Comparison of ENCODE assay signal across 13 mouse cellular contexts in genomic region chr2:24806143-24806542, GRCm38 (mm10). TPM values are rescaled to one million over a fixed set of nuclear protein-coding genes. Genes with fewer than 3 reads are reported as not detected.
DNase-seq lines count a peak whose midpoint lies in the region; ATAC-seq and TF ChIP-seq lines count a peak whose summit lies in the region.
"Had no signal": no experiment of that assay in that cellular context is flagged by ENCODE, and none has a peak within 500 bp of the region (broad histone marks: within the 10 kb centered on the region; RNA-seq: fewer than 3 reads in every experiment).

No protein-coding gene starts in this region.

- peak overlapping the region; percentile 67 for H3K27ac ChIP-seq in gastrocnemius, adult 2 months
- H3K27ac ChIP-seq in kidney, adult 2 months (ENCODE audit: insufficient read depth, low read depth, low read length), result no peak overlapping the region
- H3K27ac ChIP-seq: embryonic facial prominence, embryonic 12.5 days; midbrain, embryonic 13.5 days had no signal

- TF ChIP-seq CTCF in gastrocnemius, adult 2 months (IDR thresholded peaks at IDR 0.05), result no peak
- TF ChIP-seq CTCF in kidney, adult 2 months (conservative IDR thresholded peaks at IDR 0.05; ENCODE audit: insufficient read depth, insufficient read length, low read depth, low read length), result no peak

- no peak for TF ChIP-seq POLR2A in kidney, adult 2 months (IDR thresholded peaks at IDR 0.05; ENCODE audit: low read depth, low read length)

- 86% methylated on average over 6 of the region's 6 CpGs for WGBS in kidney, adult 2 months

- intact Hi-C loops in gastrocnemius, adult 2 months (cut with DNase I), result no loop called here
- intact Hi-C loops in heart, postnatal 36 days (cut with DNase I), result no loop called here

- no peak overlapping the region for H3K4me3 ChIP-seq in gastrocnemius, adult 2 months
- H3K4me3 ChIP-seq in kidney, adult 2 months (ENCODE audit: insufficient read depth, low read depth, low read length), result no peak overlapping the region
- H3K4me3 ChIP-seq: embryonic facial prominence, embryonic 12.5 days; midbrain, embryonic 13.5 days had no signal

- no peaks in the 10 kb centered on the region for H3K27me3 ChIP-seq in kidney, adult 2 months (replicated peaks; ENCODE audit: control insufficient read depth, insufficient read depth, low read length)
- H3K27me3 ChIP-seq: embryonic facial prominence, embryonic 12.5 days; midbrain, embryonic 13.5 days had no signal

- H3K36me3 ChIP-seq in kidney, adult 2 months (ENCODE audit: control insufficient read depth, insufficient read depth, low read length), result peaks cover 8% of the 10 kb centered on the region

- peak; percentile 55 for DNase-seq in gastrocnemius, adult 18-20 months (ENCODE audit: low spot score)
- no peak for DNase-seq in gastrocnemius, postnatal 4 days (ENCODE audit: low spot score in 2 of 2)
- DNase-seq in cerebellum, adult 11 months, result peak; percentile 9
- DNase-seq in gastrocnemius, adult 2 months, result peak; percentile 69
- DNase-seq in heart, postnatal 36 days, result peak; percentile 21 to 31
- DNase-seq in kidney, adult 2 months, result no peak
- no peak for DNase-seq in urinary bladder, postnatal 4 days (ENCODE audit: low spot score in 2 of 2)
- DNase-seq: layer of hippocampus, adult 9-11 months had no signal

- no peak for ATAC-seq in CD4-positive, CD25-positive, alpha-beta regulatory T cell, adult 4 months
- ATAC-seq: intestine, postnatal 0 days; midbrain, embryonic 13.5 days had no signal

- H3K4me1 ChIP-seq in kidney, adult 2 months (ENCODE audit: control insufficient read depth, insufficient read depth, low read length), result peaks cover 5% of the 10 kb centered on the region; the same call in 1 of the 2 replicates
- H3K4me1 ChIP-seq: embryonic facial prominence, embryonic 12.5 days; midbrain, embryonic 13.5 days had no signal

RNA-seq across cellular contexts. Expression of gene Cacna1b, which starts 43.2 kb away (rescaled TPM):
- not detected for total RNA-seq in gastrocnemius, adult 18-20 months (2021)
- total RNA-seq in gastrocnemius, postnatal 4 days (2021), result under 1 TPM; 0.23 to 0.27 TPM
- total RNA-seq in gastrocnemius, adult 2 months (2021), result under 1 TPM; 0.06 to 0.20 TPM
- under 1 TPM; 0.05 to 0.42 TPM for total RNA-seq in heart, postnatal 36 days (2021)
- 0.03 and 1.2 TPM in 2 replicates for polyA plus RNA-seq in kidney, adult 2 months (2012; rRNA removed)
- under 1 TPM; 0.06 to 0.22 TPM for polyA plus RNA-seq in CD4-positive, CD25-positive, alpha-beta regulatory T cell, adult 4 months (2017; shearing (Covaris generic))
- total RNA-seq: neutrophil, adult 5-6 weeks had no signal

Comparison
In these comparisons a context has a peak if more than half of its experiments do, and no peak if none do; other contexts are left out.
1. DNase-seq: peak in gastrocnemius, adult 18-20 months (single experiment), cerebellum, adult 11 months (single experiment), gastrocnemius, adult 2 months (single experiment) and heart, postnatal 36 days (2 of 2); none in gastrocnemius, postnatal 4 days (0 of 2), kidney, adult 2 months (single experiment) and urinary bladder, postnatal 4 days (0 of 2).